Mouse (Mus musculus) forebrain, embryonic 16.5 days (tissue): Measurements from ENCODE around the gene Adgrb3. TPM values are rescaled to one million over a fixed set of nuclear protein-coding genes. Genes with fewer than 3 reads are reported as not detected.

Experiments
- ATAC-seq: fragments of 200-750 bp; cut with Nextera tagmentation; 2 replicates; pipeline ENCODE4 v1.8.0; 2017; ENCODE audit warnings: mild to moderate bottlenecking, moderate library complexity
- H3K27ac ChIP-seq: fragments of 300-500 bp; sonication (generic); 2 replicates; pipeline ENCODE4 v1.5.1; 2014; ENCODE audit warnings: low read length, control low read depth
- H3K27me3 ChIP-seq: fragments of 300-500 bp; sonication (generic); replicated peaks from 2 replicates; pipeline ENCODE4 v1.6.1; 2014; ENCODE audit warnings: low read length; ENCODE audit not compliant: control insufficient read depth, insufficient read depth
- H3K36me3 ChIP-seq: fragments of 300-500 bp; sonication (generic); 2 replicates; pipeline ENCODE4 v1.6.1; 2014; ENCODE audit not compliant: control insufficient read depth, insufficient read depth
- H3K4me1 ChIP-seq: fragments of 300-500 bp; sonication (generic); replicated peaks from 2 replicates; pipeline ENCODE4 v1.6.1; 2014; ENCODE audit warnings: low read length; ENCODE audit not compliant: control insufficient read depth, insufficient read depth
- H3K4me2 ChIP-seq: fragments of 300-500 bp; sonication (generic); 2 replicates; pipeline ENCODE4 v1.6.1; 2014; ENCODE audit warnings: mild to moderate bottlenecking, low read length, control low read depth
- H3K4me3 ChIP-seq: fragments of 300-500 bp; sonication (generic); replicated peaks from 2 replicates; pipeline ENCODE4 v1.5.1; 2014; ENCODE audit warnings: mild to moderate bottlenecking, low read length, control low read depth
- H3K9ac ChIP-seq: fragments of 300-500 bp; sonication (generic); replicated peaks from 2 replicates; pipeline ENCODE4 v1.6.1; 2014; ENCODE audit warnings: low read depth, low read length, control low read depth
- H3K9me3 ChIP-seq: fragments of 300-500 bp; sonication (generic); 2 replicates; pipeline ENCODE4 v1.6.1; 2016; ENCODE audit warnings: low read length; ENCODE audit not compliant: control insufficient read depth
- WGBS: fragments of 180-500 bp; shearing (Covaris S2); extraction: QIAGEN DNeasy Blood & Tissue Kit; methylation state at CpG from one replicate; pipeline ENCODE4 v1.1.7; 2014; 5-methylcytosine and 5-hydroxymethylcytosine counted together
- polyA plus RNA-seq: library from polyadenylated mRNA; unstranded; fragments of >200 nt; fragmentation: Nextera tagmentation; extraction: Ambion mirVana; gene quantifications from 2 replicates; pipeline ENCODE4 v1.2.1, GENCODE M21; 2015

Gene Adgrb3
- polyA plus RNA-seq, 1 experiment from 2014 or later, result 61.3 TPM

DNA sequence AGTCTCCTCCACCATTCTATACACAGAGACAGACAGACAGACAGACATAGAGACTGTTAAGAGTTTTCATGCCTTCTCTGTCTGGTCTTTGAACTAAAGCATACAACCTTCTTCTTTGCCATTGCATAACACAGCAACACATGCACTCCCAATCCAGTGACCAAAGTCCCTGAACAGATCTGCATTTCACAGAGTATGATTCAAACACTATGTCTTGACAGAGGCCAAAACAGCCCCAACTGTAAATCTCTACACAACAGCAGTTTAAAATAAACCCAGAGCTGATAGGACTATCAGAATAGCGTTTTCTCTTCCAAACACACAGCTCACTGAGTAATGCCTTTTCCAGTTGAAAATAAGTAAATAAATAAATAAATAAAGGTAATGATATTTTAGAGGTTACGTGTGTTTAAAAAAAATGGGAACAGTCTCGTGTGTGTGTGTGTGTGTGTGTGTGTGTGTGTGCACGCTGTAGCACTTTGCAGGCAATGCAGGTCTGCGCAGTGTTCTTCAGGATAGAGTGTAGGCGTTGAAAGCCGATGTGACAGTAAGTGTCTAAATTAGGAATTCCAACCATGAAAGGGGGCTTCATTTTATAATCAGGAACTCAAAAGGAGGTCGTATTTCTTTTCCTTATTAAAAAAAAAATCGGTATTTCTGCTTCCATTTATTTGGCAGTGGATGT is 1.3 kb downstream of the Adgrb3 start:
- Histone ChIP-seq H3K4me1 (peaks cover 27% of the 10 kb centered on the region), H3K36me3 (no peaks in the 10 kb centered on the region), H3K27ac (no peak overlapping the region), H3K4me3 (peak overlapping the region; percentile 80), H3K27me3 (no peaks in the 10 kb centered on the region), H3K4me2 (peak overlapping the region; percentile 60), H3K9ac (peak overlapping the region; percentile 85), H3K9me3 (no peaks in the 10 kb centered on the region)
- no peak for ATAC-seq
- 34% methylated on average over 9 of the region's 9 CpGs for WGBS

GRCm38 (mm10) chr1:25827436-25827835 is 2.1 kb downstream of the Adgrb3 start:
- 62% methylated on average over 9 of the region's 9 CpGs for WGBS
- Histone ChIP-seq H3K27me3 (no peaks in the 10 kb centered on the region), H3K4me3 (peak overlapping the region; percentile 37), H3K4me2 (peak overlapping the region; percentile 60), H3K9ac (peak overlapping the region; percentile 23; the same call in 1 of the 2 replicates), H3K4me1 (peaks cover 27% of the 10 kb centered on the region), H3K36me3 (no peaks in the 10 kb centered on the region), H3K27ac (no peak overlapping the region), H3K9me3 (no peaks in the 10 kb centered on the region)
- no peak for ATAC-seq

- H3K36me3 ChIP-seq, result no peaks in the 10 kb centered on the region
- H3K9me3 ChIP-seq, result no peaks in the 10 kb centered on the region
- H3K27ac ChIP-seq, result no peak overlapping the region
- no peak for ATAC-seq
- 5% methylated on average over 7 of the region's 7 CpGs for WGBS
- peaks cover 27% of the 10 kb centered on the region for H3K4me1 ChIP-seq
- no peak overlapping the region for H3K9ac ChIP-seq
- H3K4me3 ChIP-seq, result peak overlapping the region; percentile 37
- H3K27me3 ChIP-seq, result no peaks in the 10 kb centered on the region
- H3K4me2 ChIP-seq, result peak overlapping the region; percentile 60
Measured at GRCm38 (mm10) chr1:25826771-25827170, 2.7 kb downstream of the Adgrb3 start.

GRCm38 (mm10) chr1:25824626-25825025 is 4.9 kb downstream of the Adgrb3 start:
- ATAC-seq, result peak; percentile 42
- no peak overlapping the region for H3K9ac ChIP-seq
- 13% methylated on average over 4 of the region's 4 CpGs for WGBS
- H3K4me1 ChIP-seq, result peaks cover 25% of the 10 kb centered on the region
- no peak overlapping the region for H3K27ac ChIP-seq
- peak overlapping the region; percentile 36 for H3K4me2 ChIP-seq
- peak overlapping the region; percentile 8 for H3K4me3 ChIP-seq
- no peaks in the 10 kb centered on the region for H3K9me3 ChIP-seq
- H3K27me3 ChIP-seq, result no peaks in the 10 kb centered on the region
- H3K36me3 ChIP-seq, result no peaks in the 10 kb centered on the region

DNA sequence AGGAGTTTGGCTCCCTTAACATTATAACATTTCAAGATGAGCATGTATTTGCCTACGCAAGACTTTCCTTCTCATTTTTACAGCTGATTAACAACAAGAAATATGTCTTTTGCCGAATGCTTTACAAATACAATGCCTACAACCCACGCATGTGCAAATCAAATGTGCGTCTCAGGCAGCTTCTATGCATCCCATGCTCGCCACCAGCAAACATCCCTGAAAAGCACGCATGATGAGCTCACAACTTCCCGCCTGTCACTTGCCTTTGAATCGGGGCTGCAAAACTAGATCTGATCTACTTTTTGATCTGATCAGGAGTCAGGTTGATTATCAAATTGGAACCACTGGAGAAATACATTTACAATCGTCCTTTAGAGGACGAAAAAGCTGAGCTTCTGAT is 5.5 kb downstream of the Adgrb3 start:
- Histone ChIP-seq H3K36me3 (no peaks in the 10 kb centered on the region), H3K4me3 (peak overlapping the region; percentile 21; the same call in 1 of the 2 replicates), H3K9me3 (no peaks in the 10 kb centered on the region), H3K4me1 (peaks cover 25% of the 10 kb centered on the region), H3K27ac (no peak overlapping the region), H3K4me2 (peak overlapping the region; percentile 36), H3K9ac (no peak overlapping the region), H3K27me3 (no peaks in the 10 kb centered on the region)
- ATAC-seq, result no peak
- 67% methylated on average over 10 of the region's 10 CpGs for WGBS

DNA sequence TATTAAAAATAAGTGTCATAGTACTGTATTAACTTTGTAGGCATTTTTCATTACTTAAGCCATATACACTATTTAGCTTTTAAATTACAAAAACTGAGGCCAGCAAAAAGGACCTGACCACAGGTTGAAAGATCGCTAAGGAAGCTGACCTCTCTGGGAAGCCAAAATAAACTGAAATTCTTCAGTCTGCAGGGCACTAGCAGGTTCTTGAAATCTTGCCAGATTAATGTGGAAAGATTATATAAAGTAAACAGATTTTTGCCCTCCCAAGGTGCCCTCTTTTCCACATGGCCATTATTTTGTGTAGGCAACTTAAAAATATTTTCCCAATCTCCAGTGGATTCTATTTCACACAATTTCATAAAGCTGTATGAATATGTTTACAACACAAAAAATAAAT is 14.0 kb downstream of the Adgrb3 start:
- H3K36me3 ChIP-seq, result no peaks in the 10 kb centered on the region
- H3K4me2 ChIP-seq, result no peak overlapping the region
- no peak overlapping the region for H3K4me3 ChIP-seq
- WGBS, result 80% methylated on average over 1 of the region's 1 CpGs
- no peak for ATAC-seq
- no peaks in the 10 kb centered on the region for H3K27me3 ChIP-seq
- no peaks in the 10 kb centered on the region; the same call in 1 of the 2 replicates for H3K4me1 ChIP-seq
- H3K9me3 ChIP-seq, result no peaks in the 10 kb centered on the region
- no peak overlapping the region for H3K27ac ChIP-seq
- H3K9ac ChIP-seq, result no peak overlapping the region

- no peaks in the 10 kb centered on the region for H3K36me3 ChIP-seq
- WGBS, result 79% methylated on average over 1 of the region's 1 CpGs
- ATAC-seq, result no peak
- H3K9me3 ChIP-seq, result no peaks in the 10 kb centered on the region
- H3K27ac ChIP-seq, result no peak overlapping the region
- no peaks in the 10 kb centered on the region for H3K27me3 ChIP-seq
- H3K4me3 ChIP-seq, result no peak overlapping the region
- no peak overlapping the region for H3K4me2 ChIP-seq
- no peak overlapping the region for H3K9ac ChIP-seq
- H3K4me1 ChIP-seq, result 0 out of 2 replicates have a peak, but pooled peaks cover 2% of the 10 kb centered on the region
Measured at GRCm38 (mm10) chr1:25778784-25779183, 50.7 kb downstream of the Adgrb3 start.

GRCm38 (mm10) chr1:25777459-25777858 is 52.0 kb downstream of the Adgrb3 start:
- Histone ChIP-seq H3K4me3 (no peak overlapping the region), H3K4me1 (0 out of 2 replicates have a peak, but pooled peaks cover 2% of the 10 kb centered on the region), H3K4me2 (no peak overlapping the region), H3K27me3 (no peaks in the 10 kb centered on the region), H3K9me3 (no peaks in the 10 kb centered on the region), H3K36me3 (no peaks in the 10 kb centered on the region), H3K9ac (no peak overlapping the region), H3K27ac (no peak overlapping the region)
- no peak for ATAC-seq
- WGBS, result 61% methylated on average over 4 of the region's 4 CpGs

- no peak for ATAC-seq
- Histone ChIP-seq H3K4me1 (0 out of 2 replicates have a peak, but pooled peaks cover 2% of the 10 kb centered on the region), H3K27me3 (no peaks in the 10 kb centered on the region), H3K9ac (no peak overlapping the region), H3K4me3 (no peak overlapping the region), H3K27ac (no peak overlapping the region), H3K9me3 (no peaks in the 10 kb centered on the region), H3K36me3 (no peaks in the 10 kb centered on the region), H3K4me2 (no peak overlapping the region)
- WGBS, result 57% methylated on average over 3 of the region's 3 CpGs
Measured at GRCm38 (mm10) chr1:25775440-25776130, 53.9 kb downstream of the Adgrb3 start.
